Mouse (Mus musculus): ENCODE results near the gene Fthl17a. TPM values are rescaled to one million over a fixed set of nuclear protein-coding genes. Genes with fewer than 3 reads are reported as not detected.

The Fthl17a gene
- not detected for total RNA-seq (2018; cell fraction: chromatin; rRNA removed)
- total RNA-seq (2018; cell fraction: cytosol; rRNA removed), result not detected
- total RNA-seq (2018; cell fraction: nucleus; rRNA removed), result not detected
- polyA plus RNA-seq (2018), result not detected in 3 replicates

GRCm38 (mm10) chrX:85249379-85249778 is at the start of gene Fthl17a:
Gene Fthl17a (plus strand): TSS chrX:85249679.
- H3K79me2 ChIP-seq (ENCODE audit: inconsistent target), result no peaks in the 10 kb centered on the region
- no peak within 1 kb of the TSS for H3K27ac ChIP-seq
- WGBS (ENCODE audit: missing documents), result 71% methylated on average over 2 of the region's 2 CpGs
- H3K4me3 ChIP-seq (ENCODE audit: inconsistent target), result no peak within 1 kb of the TSS
- no peaks in the 10 kb centered on the region for H3K36me3 ChIP-seq (ENCODE audit: inconsistent target)

- H3K27ac ChIP-seq, result no peak overlapping the region
- H3K36me3 ChIP-seq (ENCODE audit: inconsistent target), result no peaks in the 10 kb centered on the region
- H3K79me2 ChIP-seq (ENCODE audit: inconsistent target), result no peaks in the 10 kb centered on the region
- WGBS (ENCODE audit: missing documents), result 83% methylated on average over 2 of the region's 2 CpGs
- H3K4me3 ChIP-seq (ENCODE audit: inconsistent target), result no peak overlapping the region
Measured at GRCm38 (mm10) chrX:85207001-85207400, 42.5 kb upstream of the Fthl17a start.

GRCm38 (mm10) chrX:85226883-85227282 is 22.6 kb upstream of the Fthl17a start:
- Histone ChIP-seq H3K36me3 (ENCODE audit: inconsistent target) (no peaks in the 10 kb centered on the region), H3K4me3 (ENCODE audit: inconsistent target) (no peak overlapping the region), H3K79me2 (ENCODE audit: inconsistent target) (no peaks in the 10 kb centered on the region), H3K27ac (no peak overlapping the region)

DNA sequence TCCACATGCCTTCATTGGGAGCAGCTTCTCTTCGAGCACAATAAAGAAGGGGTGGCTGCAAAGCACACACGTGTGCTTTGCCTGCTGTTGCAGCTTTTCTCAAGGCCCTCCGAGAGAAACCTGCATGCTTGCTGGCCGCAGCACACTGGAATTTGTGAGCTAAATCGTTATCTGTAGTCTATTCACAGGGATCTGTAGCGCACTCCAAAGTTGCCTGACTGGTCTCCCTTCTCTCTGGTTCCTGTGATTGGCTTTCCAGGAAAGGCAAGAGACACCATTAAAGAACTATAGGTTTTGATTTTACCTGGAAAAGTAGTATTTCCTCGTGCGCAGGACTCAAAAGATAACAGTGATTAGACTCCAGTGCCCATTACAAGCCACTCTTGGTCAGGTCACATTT is 22.3 kb downstream of the Fthl17a start:
- 79% methylated on average over 8 of the region's 8 CpGs for WGBS (ENCODE audit: missing documents)
- Histone ChIP-seq H3K27ac (no peak overlapping the region), H3K36me3 (ENCODE audit: inconsistent target) (no peaks in the 10 kb centered on the region)

GRCm38 (mm10) chrX:85272296-85272695 is 22.8 kb downstream of the Fthl17a start:
- no peaks in the 10 kb centered on the region for H3K36me3 ChIP-seq (ENCODE audit: inconsistent target)
- 80% methylated on average over 6 of the region's 6 CpGs for WGBS (ENCODE audit: missing documents)
- no peaks in the 10 kb centered on the region for H3K79me2 ChIP-seq (ENCODE audit: inconsistent target)
- H3K4me3 ChIP-seq (ENCODE audit: inconsistent target), result no peak overlapping the region
- no peak overlapping the region for H3K27ac ChIP-seq

More for the DNA sequence above, 22.3 kb downstream of the Fthl17a start:
- Histone ChIP-seq H3K79me2 (ENCODE audit: inconsistent target) (no peaks in the 10 kb centered on the region), H3K4me3 (ENCODE audit: inconsistent target) (no peak overlapping the region)

DNA sequence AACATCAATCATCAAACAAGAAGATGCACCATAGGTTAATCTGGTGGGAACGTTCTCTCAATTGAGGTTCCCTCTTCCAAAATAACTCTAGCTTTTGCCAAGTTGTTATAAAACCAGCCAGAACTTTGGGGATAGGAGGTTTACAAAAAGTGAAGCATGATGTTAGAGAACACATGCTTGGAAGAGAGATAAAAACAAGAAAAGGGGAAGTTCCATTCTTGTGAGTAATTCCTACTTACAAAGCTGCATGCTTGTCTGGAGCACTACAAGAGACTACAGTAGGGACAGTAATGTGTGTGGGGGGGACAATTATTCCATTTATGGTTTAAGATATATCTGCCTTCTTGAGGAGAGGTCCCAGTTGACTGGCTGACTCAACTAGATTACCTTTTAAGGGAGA is 40.4 kb downstream of the Fthl17a start:
- no peaks in the 10 kb centered on the region for H3K79me2 ChIP-seq (ENCODE audit: inconsistent target)
- H3K27ac ChIP-seq, result no peak overlapping the region
- H3K4me3 ChIP-seq (ENCODE audit: inconsistent target), result no peak overlapping the region
- no peaks in the 10 kb centered on the region for H3K36me3 ChIP-seq (ENCODE audit: inconsistent target)
- 33% methylated on average over 1 of the region's 1 CpGs for WGBS (ENCODE audit: missing documents)

- Histone ChIP-seq H3K4me3 (ENCODE audit: inconsistent target) (no peak overlapping the region), H3K79me2 (ENCODE audit: inconsistent target) (no peaks in the 10 kb centered on the region), H3K36me3 (ENCODE audit: inconsistent target) (no peaks in the 10 kb centered on the region), H3K27ac (no peak overlapping the region)
- 45% methylated on average over 5 of the region's 5 CpGs for WGBS (ENCODE audit: missing documents)
Measured at GRCm38 (mm10) chrX:85292781-85293180, 43.3 kb downstream of the Fthl17a start.

- Histone ChIP-seq H3K36me3 (ENCODE audit: inconsistent target) (no peaks in the 10 kb centered on the region), H3K79me2 (ENCODE audit: inconsistent target) (no peaks in the 10 kb centered on the region), H3K27ac (no peak overlapping the region), H3K4me3 (ENCODE audit: inconsistent target) (no peak overlapping the region)
- WGBS (ENCODE audit: missing documents), result 88% methylated on average over 3 of the region's 3 CpGs
Measured at GRCm38 (mm10) chrX:85294001-85294400, 44.5 kb downstream of the Fthl17a start.

- Histone ChIP-seq H3K36me3 (ENCODE audit: inconsistent target) (no peaks in the 10 kb centered on the region), H3K79me2 (ENCODE audit: inconsistent target) (no peaks in the 10 kb centered on the region), H3K27ac (no peak overlapping the region), H3K4me3 (ENCODE audit: inconsistent target) (no peak overlapping the region)
- WGBS (ENCODE audit: missing documents), result 57% methylated on average over 4 of the region's 4 CpGs
Measured at GRCm38 (mm10) chrX:85304674-85305073, 55.2 kb downstream of the Fthl17a start.

- WGBS (ENCODE audit: missing documents), result 85% methylated on average over 4 of the region's 4 CpGs
- Histone ChIP-seq H3K4me3 (ENCODE audit: inconsistent target) (no peak overlapping the region), H3K79me2 (ENCODE audit: inconsistent target) (no peaks in the 10 kb centered on the region), H3K36me3 (ENCODE audit: inconsistent target) (no peaks in the 10 kb centered on the region), H3K27ac (no peak overlapping the region)
Measured at GRCm38 (mm10) chrX:85318576-85318975, 69.1 kb downstream of the Fthl17a start.

DNA sequence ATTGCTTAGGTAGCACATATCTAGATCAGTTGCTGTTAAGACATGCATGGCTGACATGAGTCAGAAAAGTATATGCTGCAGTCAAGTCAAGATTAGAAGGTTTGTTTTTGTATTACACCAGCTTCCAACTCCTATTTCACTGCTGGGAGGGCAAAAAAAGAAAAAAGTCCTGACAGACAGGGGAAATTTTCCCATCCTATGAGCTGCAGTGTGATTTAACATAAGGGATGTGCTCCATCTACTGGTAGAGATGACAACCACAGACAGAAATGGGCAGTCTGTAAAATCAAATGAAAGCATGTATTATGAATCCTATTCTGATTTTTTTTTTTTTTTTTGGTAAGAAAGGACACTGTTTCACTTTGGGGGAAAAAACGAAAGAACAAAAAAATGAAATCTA is 69.7 kb downstream of the Fthl17a start:
- no peak overlapping the region for H3K27ac ChIP-seq
- no peaks in the 10 kb centered on the region for H3K79me2 ChIP-seq (ENCODE audit: inconsistent target)
- H3K36me3 ChIP-seq (ENCODE audit: inconsistent target), result no peaks in the 10 kb centered on the region
- H3K4me3 ChIP-seq (ENCODE audit: inconsistent target), result no peak overlapping the region
- 55% methylated on average over 1 of the region's 1 CpGs for WGBS (ENCODE audit: missing documents)
